Mouse (Mus musculus) inflammation-experienced regulatory T-cells, adult 6 months (primary cell): ENCODE measurements around the gene Sgsh. TPM values are rescaled to one million over a fixed set of nuclear protein-coding genes. Genes with fewer than 3 reads are reported as not detected.

Source experiments
- ATAC-seq: one replicate; pipeline ENCODE4 v1.8.0; 2017
- polyA plus RNA-seq, 3 experiments: library from polyadenylated mRNA; unstranded; fragments of 100-300 nt; shearing (Covaris generic); gene quantifications; one replicate each; pipeline ENCODE4 v1.2.1; 2017

Sgsh gene
- polyA plus RNA-seq, 3 experiments from 2014 or later, result 7.9 to 16.6 (median 11.9) TPM

DNA sequence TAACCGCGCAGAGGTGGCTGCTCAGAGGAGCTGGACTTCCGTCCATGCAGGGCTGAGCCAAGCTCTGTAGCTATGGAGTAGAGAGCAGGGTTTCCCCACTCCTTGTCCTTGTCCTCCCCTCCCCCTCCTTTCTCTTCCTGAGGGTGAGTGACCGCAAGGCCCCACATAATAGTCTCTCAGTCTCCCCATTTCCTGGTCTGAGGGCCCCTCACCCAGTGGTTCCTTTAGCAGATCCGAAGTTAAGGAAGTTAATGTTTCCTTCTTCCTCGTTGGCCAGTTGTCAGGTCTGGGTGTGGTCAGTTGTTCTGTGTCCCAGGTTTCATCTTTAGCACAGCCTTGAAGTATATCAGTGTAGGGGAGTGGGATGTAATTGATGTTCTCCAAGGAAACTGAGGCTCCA is 20.1 kb upstream of the Sgsh start:
- no peak for ATAC-seq

DNA sequence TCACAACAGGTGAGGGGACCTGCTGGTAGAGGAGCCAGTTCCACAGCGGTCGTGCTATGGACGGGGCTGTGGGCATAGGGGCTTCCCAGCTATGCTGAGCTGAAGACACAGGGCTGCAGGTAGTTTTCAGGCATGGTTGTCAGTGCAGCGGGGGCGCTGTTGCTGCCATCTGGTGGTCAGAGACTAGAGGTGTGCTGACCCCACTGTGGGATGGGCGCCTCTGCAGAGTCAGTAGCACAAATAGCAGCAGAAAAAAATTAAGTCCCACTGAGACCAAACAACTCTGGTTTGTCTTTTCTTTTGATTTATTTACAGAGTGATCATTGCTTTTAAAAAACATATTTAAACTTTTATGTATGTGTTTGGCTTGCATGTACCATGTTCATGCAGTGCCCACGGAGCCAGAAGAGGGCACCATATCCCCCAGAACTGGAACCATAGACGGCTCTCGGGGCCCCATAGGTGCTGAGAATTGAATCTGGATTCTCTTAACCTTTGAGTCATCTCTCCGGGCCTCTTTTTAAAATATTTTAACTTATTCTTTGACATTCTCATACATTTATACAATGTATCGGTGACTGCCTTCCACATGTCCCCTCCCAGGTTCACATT is 8.3 kb upstream of the Sgsh start:
- peak; percentile 79 for ATAC-seq

DNA sequence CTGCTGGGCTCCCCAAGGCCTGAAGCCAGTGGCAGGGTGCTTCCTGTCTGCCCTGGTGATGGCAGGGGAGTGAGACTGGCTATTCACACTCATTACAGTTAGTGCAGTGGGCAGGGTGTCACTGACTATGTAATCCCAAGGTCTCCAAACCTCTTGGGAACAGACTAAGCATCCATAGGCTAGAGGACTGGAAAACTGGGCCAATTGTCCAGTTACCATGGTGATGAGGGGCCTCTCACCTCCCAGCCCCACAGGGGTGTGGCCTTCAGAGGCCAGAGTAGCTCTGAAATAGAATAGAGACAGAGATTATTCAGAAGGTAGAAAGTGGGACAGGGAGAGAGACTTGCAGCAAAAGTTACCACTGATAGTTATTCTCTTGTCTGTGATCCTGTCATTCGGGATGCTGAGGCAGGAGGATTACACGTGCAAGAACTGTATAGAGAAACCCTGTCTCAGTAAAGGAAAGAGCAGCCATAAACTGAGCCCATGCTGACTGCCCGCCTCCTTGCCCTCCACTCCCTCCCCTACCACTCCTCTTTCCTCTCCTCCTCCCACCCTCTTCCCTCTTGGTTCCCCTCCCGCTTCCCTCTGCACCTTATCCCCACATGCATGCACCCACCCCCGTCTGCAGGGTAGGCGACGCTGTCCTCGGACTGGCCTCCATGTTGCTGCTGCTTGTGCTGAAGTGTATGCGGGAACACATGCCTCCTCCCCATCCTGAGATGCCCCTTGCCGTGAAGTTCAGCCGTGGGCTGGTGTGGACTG is 7.6 kb upstream of the Sgsh start:
- ATAC-seq, result no peak

DNA sequence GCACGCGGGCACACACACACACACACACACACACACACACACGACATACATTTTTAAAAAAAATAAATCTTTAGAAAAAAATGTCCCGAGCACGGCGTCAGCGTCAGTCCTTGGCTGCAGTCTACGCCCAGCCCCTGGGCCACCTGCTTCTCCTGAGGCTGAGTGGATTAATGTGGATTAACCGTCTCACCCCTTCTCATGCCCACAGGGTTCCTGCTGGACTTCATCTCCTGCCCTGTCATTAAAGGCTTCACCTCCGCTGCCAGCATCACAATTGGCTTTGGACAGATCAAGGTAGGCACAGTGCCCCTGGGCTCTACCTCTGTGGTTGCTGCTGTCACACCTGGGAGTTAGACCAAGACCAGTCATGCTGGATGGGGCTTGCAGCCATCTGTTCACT is 3.8 kb upstream of the Sgsh start:
- no peak for ATAC-seq

DNA sequence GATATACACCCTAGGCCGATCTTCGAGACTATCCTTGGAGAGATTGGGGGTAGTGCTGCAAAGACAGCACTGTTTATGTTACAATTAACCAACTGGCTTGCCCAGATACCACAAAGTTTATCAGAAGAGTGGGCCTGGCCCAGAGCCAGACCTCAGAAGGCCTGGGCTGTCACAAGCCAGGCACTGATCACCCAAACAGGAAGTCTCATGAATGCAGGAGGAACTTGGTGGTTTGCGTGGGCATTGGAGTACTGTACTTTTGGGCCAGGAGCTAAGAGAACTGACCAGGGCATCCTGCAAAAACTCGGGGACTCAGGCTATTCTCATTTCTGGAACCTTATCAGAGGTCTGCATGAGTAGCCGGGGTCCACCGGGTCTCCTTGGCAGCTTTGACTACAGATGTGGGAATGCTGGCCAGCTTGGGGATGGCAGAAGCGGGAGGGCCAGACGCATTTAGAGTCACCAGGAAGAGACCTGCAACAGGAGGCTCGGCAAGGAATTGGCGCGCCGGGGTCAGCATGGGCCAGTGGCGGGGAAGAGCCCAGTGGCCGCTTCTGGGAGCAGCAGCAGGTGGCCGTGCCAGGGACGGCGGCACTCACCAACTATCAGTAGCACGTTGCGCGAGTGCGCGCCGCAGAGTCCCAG is 416 bp downstream of the Sgsh start:
- peak; percentile 78 for ATAC-seq

DNA sequence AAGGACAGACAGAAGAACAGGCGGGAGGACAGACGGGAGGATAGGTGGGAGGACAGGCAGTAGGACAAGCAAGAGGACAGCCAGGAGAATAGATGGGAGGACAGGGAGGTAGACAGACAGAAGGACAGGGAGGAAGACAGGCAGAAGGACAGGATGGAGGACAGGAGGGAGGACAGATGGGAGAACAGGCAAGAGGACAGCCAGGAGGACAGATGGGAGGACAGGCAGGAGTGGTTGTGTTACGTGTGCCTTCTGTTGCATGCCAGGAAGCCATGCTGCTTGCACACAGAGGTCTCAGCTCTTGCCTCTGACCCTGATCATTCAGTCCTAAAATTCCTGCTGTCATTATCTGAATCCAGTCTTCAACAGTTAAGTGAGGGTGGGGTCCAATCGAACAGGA is 1.4 kb downstream of the Sgsh start:
- no peak for ATAC-seq

DNA sequence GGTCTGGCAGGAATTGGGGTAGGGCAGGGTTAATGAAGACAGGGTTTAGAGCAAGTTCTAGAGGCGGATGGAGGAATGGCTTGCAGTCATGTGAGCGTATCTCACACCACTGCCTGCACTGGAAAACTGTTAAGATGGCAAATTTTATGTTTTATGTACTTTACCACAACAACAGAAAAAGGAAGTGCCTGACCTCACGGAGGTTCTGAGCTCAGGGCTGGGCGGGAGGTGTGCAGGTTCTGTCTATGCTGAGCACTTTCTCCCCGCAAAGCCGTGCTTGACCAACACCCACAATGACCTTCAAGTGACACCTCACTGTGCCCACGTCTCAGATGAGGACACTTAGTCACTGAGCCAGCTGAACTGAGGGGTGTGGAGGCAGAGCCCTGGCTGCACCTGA is 3.2 kb downstream of the Sgsh start:
- peak; percentile 31 for ATAC-seq

DNA sequence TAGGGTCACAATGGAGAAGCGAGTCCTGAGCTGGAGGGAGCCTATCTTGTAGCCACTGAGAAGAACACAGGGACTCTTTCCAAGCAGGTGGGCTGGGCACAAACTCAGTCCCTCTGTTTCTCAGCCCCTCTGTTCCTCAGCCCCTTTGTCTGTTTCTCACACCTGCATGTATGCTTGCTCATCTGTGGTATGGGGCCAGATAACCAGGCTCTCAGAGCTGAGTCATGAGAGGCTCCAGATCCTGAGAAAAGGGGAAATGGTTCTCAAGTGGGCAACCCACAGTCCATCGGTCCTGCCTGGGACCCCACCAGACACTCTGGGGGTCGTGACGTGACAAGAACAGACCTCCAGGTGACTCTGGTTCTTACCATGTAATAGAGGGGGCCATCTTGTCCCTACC is 8.2 kb downstream of the Sgsh start:
- no peak for ATAC-seq

DNA sequence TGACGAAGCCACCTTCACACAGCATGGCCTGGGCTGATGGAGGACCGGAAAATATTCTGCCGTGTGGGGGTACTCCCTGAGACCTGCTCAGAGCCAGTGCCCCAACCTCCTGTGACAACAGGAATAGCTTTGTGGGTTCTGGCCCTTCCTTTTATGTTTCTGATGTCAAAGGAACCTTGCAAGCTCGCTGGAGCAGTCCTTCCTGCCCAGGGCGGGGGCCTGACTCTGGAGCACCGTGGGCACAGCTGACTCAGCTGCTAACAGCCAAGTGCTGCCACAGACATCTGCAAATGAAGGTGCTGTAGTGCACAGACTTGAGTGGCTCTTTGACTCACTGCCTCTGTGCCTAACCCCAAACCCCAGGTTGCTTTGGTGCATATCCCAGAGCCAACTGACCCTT is 10.5 kb downstream of the Sgsh start:
- no peak for ATAC-seq

DNA sequence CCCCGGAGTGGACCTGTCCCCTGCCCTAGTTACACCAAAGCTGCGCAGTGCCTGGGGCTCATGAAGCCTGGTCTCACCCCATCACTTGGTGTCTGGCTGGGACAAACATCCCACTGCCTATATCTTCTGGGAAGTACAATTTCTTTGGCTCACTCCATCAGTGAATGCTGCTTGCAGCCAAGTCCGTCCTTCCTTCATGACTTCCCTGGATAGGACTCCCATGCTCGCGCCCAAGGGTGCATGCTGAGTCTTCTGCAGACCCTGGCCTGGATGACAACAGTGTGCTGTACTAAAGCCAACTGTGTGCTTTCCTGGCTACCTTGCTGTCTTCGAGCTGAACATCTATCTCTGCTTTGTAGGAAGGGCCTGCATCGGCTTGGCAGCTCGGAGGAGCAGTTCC is 11.2 kb downstream of the Sgsh start:
- no peak for ATAC-seq

DNA sequence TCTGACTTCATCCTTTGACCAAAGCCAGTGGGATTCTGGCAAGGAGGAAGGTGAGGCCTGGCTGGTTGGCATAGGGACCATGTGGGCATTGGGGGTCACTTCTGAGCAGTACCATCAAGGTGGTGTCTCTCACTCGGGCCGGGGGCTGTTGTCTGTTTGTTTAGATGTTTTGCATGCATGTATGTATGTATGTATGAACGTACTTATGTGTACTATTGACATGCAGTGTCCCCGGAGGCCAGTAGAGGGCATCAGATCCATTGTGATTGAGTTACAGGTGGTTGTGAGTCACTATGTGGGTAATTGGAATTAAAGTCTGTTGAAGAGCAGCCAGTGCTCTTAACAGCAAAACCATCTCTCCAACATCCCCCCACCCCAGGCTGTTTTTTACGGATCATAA is 15.7 kb downstream of the Sgsh start:
- ATAC-seq, result peak; percentile 69

DNA sequence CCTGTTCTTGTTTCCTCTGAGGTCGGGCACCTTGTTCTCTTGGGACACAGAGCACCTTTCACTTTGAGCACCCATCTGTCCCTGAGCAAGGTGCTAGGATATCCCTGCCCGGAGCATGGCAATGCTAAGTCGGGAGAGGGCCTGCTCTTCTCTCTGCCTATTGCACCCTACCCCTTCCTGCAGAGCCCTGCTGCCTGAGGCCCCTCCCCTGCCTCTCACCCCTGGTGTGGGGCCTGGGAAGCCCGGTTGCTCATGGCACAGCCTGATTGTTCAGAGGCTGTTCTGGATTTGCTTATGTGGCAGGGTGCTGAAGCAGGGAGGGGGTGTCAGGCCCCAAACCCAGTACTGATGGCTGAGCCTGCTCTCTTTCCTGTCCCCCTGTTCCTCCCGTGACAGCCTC is 16.2 kb downstream of the Sgsh start:
- ATAC-seq, result no peak

DNA sequence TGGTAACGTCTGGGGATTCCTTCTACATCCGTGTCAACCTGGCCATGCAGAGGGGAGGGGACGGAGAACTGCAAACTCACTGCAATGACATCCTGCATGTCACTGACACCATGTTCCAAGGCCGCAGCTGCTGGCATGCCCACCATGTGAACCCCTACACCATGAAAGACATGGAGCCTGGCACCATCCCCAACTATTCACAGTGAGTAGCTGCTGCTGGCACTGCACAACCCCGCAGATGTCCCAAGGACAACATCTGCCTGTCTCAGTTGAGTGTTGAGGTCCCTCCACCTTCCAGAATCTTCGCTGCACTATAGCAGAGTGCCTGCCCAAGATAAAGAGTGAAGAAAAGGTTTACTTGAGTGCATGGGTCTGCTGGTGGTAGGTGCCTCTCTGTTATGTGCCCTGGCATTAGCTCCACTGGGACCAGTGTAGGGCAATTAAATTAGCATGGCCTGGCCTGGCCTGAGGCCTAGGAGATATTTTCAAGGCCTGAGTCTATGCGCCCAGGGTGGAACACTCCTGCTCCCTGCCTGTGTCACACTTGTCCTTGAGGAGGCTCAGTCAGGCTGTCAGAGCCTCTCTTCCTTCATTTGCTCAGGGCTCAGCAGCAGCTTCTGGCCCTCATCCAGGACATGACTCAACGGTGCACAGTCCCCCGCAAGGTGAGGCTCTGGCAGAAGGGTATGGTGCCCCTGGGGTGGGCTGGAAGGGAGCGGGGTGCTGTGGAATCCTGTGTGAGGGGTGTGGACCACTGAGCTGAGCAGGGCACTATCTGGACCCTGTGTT is 16.9 kb downstream of the Sgsh start:
- ATAC-seq, result no peak

DNA sequence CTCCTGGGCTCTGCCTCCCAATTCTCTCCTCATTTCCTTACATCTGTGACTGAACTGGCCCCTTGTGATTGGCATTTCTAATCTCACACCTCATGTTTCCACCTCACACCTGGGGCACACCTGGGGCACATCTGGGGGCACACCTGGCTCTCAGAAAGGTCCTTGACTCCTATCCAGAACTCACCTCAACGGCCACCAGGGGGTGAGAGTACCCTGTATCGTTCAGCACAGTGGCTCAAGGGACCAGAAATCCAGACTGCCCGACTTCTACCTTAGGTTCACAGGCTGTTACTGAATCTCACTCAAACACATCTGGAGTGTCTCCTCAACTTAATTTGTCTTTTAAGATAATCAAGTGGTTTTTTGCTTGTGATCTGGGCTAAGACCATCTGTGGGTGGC is 23.4 kb downstream of the Sgsh start:
- no peak for ATAC-seq

DNA sequence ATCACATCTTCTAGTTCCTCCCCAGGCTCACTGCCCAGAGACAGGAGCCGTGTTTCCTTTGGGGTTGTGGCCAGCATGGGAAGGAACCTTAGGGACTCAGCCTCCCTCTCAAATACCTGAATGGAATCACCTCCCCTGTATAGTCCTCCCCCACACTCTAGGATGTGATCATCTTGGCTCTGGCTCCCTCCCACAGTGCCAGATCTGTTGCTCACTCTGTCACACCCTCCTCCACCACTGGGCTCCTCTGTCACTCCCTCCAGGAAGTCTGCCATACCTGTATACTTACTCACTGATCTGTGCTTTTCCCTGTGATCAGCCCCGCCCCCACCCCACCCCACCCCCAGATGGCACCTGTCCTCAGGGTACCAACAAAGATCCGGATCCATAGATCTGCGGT is 24.7 kb downstream of the Sgsh start:
- no peak for ATAC-seq

DNA sequence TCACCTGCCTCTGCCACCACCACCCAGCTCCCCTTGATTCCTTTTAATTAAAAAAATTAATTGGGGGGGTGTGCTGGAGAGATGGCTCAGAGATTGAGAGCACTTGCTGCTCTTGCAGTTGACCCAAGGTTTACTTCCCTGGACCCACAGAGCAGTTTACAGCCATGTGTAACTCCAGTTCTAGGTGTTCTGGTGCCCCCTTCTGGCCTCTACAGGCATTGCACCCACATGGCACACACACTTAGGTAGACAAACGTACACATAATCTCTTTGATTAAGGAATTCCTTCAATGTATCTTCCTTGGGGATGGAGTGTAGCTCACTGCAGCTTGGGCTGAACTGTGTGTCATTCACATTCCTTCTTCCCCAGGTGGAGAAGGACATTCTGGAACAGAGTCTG is 30.3 kb downstream of the Sgsh start:
- ATAC-seq, result no peak

DNA sequence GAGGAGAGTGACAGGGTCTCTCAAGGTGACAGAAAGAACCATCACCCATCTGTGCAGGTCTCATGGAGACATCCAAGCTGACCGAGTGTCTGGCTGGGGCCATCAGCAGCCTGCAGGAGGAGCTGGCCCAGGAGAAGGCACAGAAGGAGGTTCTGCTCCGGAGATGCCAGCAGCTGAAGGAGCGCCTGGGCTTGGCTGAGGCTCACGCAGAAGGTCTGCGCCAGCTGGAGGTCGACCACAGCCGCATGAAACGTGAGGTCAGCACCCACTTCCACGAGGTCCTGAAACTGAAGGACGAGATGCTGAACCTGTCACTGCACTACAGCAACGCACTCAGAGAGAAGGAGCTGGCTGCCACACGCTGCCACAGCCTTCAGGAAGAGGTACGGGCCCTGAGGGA is 32.8 kb downstream of the Sgsh start:
- ATAC-seq, result no peak

DNA sequence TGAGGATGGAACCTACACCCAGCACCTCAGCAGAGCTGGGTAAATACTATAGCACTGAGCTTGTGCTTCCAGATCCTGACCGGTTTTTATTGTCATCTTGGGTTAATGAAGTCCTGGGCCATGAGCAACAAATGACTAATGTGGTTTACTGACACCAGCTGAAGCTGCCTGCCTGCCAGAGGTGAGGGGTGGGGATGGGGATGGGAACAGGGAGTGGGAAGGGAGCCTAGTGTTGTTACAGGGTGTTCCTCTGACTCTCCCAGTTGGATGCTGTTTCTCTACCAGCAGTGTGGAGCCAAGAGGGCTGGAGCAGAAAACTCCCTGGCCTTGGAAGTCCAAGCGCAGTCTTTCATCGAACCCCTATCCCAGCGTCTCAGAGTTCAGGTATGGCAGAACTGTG is 38.6 kb downstream of the Sgsh start:
- no peak for ATAC-seq

DNA sequence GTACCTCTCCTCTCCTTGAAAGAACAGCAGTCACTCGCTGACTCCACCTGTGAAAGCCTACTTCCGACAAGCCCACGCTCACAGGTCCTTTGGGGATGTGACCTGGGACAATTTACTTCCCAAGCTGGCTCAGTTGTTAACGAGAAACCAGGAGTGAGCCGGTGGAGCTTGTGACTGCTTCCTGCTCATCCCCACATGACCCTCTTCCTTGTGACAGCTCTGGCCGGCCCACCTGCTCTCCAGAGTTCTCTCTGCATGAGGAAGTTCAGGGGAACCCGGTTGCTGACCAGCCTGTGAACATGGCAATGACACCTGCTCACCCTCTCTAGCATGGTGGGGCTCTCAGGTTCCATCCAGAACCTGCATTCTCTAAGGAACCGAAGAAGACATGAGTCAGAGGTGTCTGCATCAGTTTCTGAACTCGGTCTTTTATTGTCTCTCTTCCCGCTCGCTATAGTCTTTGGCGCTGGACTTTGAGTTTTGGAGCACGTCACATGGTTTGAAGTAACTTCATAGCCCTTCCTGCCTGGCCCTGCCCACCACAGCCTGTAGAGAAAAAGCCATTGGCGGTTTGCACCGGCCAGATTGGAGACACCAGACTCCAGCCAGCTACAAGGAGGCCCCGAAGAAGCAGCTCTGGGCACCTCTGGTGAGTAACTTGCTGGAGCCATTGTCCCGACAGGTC is 40.9 kb downstream of the Sgsh start:
- ATAC-seq, result no peak

DNA sequence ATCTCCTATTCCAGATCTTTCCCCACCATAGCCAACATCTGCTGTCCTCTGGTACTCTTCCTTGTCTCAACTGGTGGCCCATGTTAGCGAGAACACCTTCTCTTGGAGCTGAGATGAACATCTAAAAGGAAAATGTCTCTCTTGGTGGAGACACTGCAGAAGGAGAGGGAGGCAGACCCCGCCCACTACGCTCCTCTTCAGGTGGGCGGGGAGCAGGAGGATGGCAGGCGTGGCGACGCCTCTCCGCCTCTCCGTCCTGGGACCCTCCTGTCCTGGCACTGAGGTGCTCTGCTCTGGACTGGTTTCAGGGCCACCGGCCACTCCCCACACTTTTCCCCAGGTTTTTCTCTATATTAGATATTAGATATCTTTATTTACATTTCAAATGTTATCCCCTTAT is 44.7 kb downstream of the Sgsh start:
- ATAC-seq, result no peak

DNA sequence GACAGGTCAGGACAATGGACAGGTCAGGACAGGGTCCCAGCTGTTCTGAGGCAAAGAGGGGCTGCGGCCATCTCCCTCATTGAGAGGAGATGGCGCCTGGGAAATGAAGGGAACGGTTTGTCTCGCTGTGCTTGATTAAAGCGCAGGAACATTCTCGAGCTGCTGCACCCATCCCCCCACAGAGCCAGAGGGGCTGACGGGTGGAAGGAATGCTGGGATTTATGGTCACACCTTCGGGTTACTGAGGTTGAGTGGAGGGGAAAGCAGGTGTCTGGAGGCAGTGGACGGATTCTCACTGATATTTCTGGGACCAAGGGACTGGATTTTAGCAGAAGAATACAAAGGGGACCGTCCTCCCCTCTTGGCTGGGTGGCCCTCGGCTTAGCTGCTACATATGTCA is 47.4 kb downstream of the Sgsh start:
- ATAC-seq, result no peak

DNA sequence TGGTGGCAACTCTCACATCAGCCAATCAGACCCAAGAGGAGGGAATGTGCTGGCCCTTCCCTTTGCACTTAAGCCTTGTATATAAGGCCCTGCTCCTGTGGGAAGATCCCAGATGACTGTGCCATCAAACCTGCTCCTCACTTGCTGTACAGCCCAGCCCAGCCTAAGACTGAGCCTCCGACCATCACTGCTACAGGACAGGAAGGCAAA is 47.8 kb downstream of the Sgsh start, which contains the start of gene Card14:
Card14 (plus strand) TSS at position 111 of the 210 bp plus-strand sequence.
- ATAC-seq, result no peak
